ENCODE assay signal across 7 mouse cellular contexts in the genomic region with DNA sequence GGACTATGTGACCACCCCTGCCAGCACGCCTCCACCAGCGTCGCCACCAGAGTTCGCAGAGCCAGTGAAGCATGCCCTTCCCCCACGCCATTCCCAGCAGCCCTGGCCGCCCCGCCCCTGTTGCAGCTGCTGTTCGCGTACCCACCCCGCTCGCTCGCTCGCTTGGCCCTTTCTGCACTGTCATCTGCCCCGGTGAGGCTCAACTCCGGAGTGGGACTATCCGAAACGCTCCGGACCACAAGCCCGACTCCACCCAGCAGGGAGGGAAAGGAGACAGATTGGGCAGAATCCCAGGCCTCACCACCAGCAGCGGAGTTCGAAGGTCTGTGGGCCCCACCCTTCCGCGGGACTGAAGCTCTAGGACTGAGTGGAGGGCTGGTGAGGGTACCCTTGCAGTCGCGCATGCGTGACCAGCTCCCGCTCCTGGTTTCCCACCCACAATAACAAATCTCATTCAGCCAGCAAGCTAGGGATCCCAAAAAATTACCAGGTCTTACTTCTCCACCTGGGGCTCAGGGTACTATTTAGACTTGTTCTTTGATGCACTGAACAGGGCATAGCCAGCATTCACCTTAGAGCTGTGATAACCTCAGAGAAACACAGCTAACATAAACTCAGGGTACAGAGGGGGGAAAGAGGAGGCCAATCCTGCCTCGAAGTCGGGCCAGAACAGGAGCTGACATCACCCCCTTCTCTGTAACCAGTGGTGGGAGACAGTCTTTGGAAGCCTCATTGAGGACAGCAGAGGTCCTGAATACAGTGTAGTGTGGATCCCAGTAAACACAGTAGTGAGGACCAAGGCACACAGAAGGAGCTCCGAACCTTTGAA. TPM values are rescaled to one million over a fixed set of nuclear protein-coding genes. Genes with fewer than 3 reads are reported as not detected.
DNase-seq lines count a peak whose midpoint lies in the region; ATAC-seq and TF ChIP-seq lines count a peak whose summit lies in the region.

No protein-coding gene starts in this region.

- 2% methylated on average over 30 of the region's 30 CpGs for WGBS in limb, embryonic 11.5 days
- WGBS in midbrain, embryonic 11.5 days, result 3% methylated on average over 29 of the region's 30 CpGs

- H3K27ac ChIP-seq in ES-E14 (ENCODE audit: insufficient read depth, low read depth, low read length, poor library complexity, severe bottlenecking), result no peak overlapping the region
- no peak overlapping the region for H3K27ac ChIP-seq in limb, embryonic 11.5 days (replicated peaks; ENCODE audit: low read depth, low read length)
- no peak overlapping the region for H3K27ac ChIP-seq in midbrain, embryonic 11.5 days (ENCODE audit: low read depth, low read length)

- H3K4me1 ChIP-seq in E14TG2a.4 (replicated peaks; ENCODE audit: low read depth, low read length), result peaks cover 50% of the 10 kb centered on the region
- H3K4me1 ChIP-seq in ES-E14 (ENCODE audit: control insufficient read depth in 2 of 2, insufficient read depth in 2 of 2, low read length in 2 of 2, poor library complexity in 1 of 2), result peaks cover 5 to 12% of the 10 kb centered on the region in 2 experiments; a peak in 2 of 4 replicates
- H3K4me1 ChIP-seq in erythroblast, embryonic 14.5 days (ENCODE audit: control insufficient read depth), result peaks cover 24% of the 10 kb centered on the region
- H3K4me1 ChIP-seq in limb, embryonic 11.5 days (ENCODE audit: control insufficient read depth, insufficient read depth, low read length), result peaks cover 11% of the 10 kb centered on the region; the same call in 1 of the 2 replicates
- peaks cover 14% of the 10 kb centered on the region for H3K4me1 ChIP-seq in midbrain, embryonic 11.5 days (ENCODE audit: control insufficient read depth, insufficient read depth, low read length)

- TF ChIP-seq CTCF in E14TG2a.4 (conservative IDR thresholded peaks at IDR 0.05; ENCODE audit: low read length), result no peak

- in situ Hi-C loops in ES-E14 (cut with MboI; ENCODE audit: low sequenced_read_pairs in 2 of 2, unreplicated experiment in 2 of 2), result no loop called here

- peak; percentile 35; the same call in 1 of the 2 replicates for ATAC-seq in limb, embryonic 11.5 days (ENCODE audit: insufficient number of reproducible peaks, low FRiP score, low TSS enrichment, low read depth)
- ATAC-seq in midbrain, embryonic 11.5 days (ENCODE audit: low FRiP score), result peak; percentile 69

- intact Hi-C loops in heart, postnatal 36 days (cut with DNase I), result loop anchor here (10.0 kb wide), 1 partner anchor 622 kb away; no protein-coding TSS in a partner anchor

- H3K27me3 ChIP-seq in E14TG2a.4 (ENCODE audit: insufficient read depth, low read length), result peaks cover 95% of the 10 kb centered on the region
- H3K27me3 ChIP-seq in erythroblast, embryonic 14.5 days (ENCODE audit: control insufficient read depth), result peaks cover 98% of the 10 kb centered on the region
- peaks cover 83% of the 10 kb centered on the region for H3K27me3 ChIP-seq in limb, embryonic 11.5 days (ENCODE audit: control insufficient read depth, insufficient read depth, low read length)
- H3K27me3 ChIP-seq in midbrain, embryonic 11.5 days (ENCODE audit: control insufficient read depth, insufficient read depth, low read length), result peaks cover 84% of the 10 kb centered on the region

- DNase-seq in ES-E14 (ENCODE audit: low read depth, low spot score), result no peak
- DNase-seq in heart, postnatal 36 days, result peak; percentile 57 to 60
- peak; percentile 74 for DNase-seq in limb, embryonic 11.5 days (ENCODE audit: low spot score)
- peak; percentile 95 for DNase-seq in midbrain, embryonic 11.5 days (ENCODE audit: low spot score, missing footprints)
- DNase-seq in testis, postnatal 14 days (ENCODE audit: low spot score), result peak; percentile 28

- H3K9ac ChIP-seq in ES-E14 (ENCODE audit: insufficient read depth, low read depth, low read length, poor library complexity, severe bottlenecking), result peak overlapping the region; percentile 17; the same call in 1 of the 2 replicates
- 0 out of 2 replicates have a peak overlapping the region, but pooled peaks have one; percentile 9 for H3K9ac ChIP-seq in limb, embryonic 11.5 days (ENCODE audit: low read length)
- H3K9ac ChIP-seq in midbrain, embryonic 11.5 days (ENCODE audit: low read length), result peak overlapping the region; percentile 47

- peak overlapping the region; percentile 65 for H3K4me2 ChIP-seq in limb, embryonic 11.5 days (ENCODE audit: low read depth, severe bottlenecking)
- H3K4me2 ChIP-seq in midbrain, embryonic 11.5 days, result peak overlapping the region; percentile 55

- H3K36me3 ChIP-seq in E14TG2a.4 (ENCODE audit: insufficient read depth, low read length) (peaks cover 14% of the 10 kb centered on the region), ES-E14 (ENCODE audit: control insufficient read depth, insufficient read depth, low read length, poor library complexity, severe bottlenecking) (no peaks in the 10 kb centered on the region)
- H3K36me3 ChIP-seq in erythroblast, embryonic 14.5 days (ENCODE audit: control insufficient read depth), result no peaks in the 10 kb centered on the region
- H3K36me3 ChIP-seq in limb, embryonic 11.5 days (ENCODE audit: control insufficient read depth, insufficient read depth, low read length), result no peaks in the 10 kb centered on the region; the same call in 1 of the 2 replicates
- no peaks in the 10 kb centered on the region for H3K36me3 ChIP-seq in midbrain, embryonic 11.5 days (ENCODE audit: control insufficient read depth, insufficient read depth, low read length)

- H3K9me3 ChIP-seq in E14TG2a.4 (ENCODE audit: low read length) (no peaks in the 10 kb centered on the region), ES-E14 (ENCODE audit: control insufficient read depth, insufficient read depth, low read depth, low read length) (no peaks in the 10 kb centered on the region)
- no peaks in the 10 kb centered on the region; the same call in 1 of the 2 replicates for H3K9me3 ChIP-seq in erythroblast, embryonic 14.5 days (ENCODE audit: control insufficient read depth, low read length)
- H3K9me3 ChIP-seq in limb, embryonic 11.5 days (ENCODE audit: control insufficient read depth, low read length), result no peaks in the 10 kb centered on the region
- H3K9me3 ChIP-seq in midbrain, embryonic 11.5 days (ENCODE audit: control insufficient read depth, low read length), result no peaks in the 10 kb centered on the region

- H3K4me3 ChIP-seq in E14TG2a.4 (replicated peaks; ENCODE audit: low read length) (peak overlapping the region; percentile 67), ES-E14 (ENCODE audit: insufficient read depth in 1 of 2, low read depth in 1 of 2, low read length in 2 of 2, poor library complexity in 1 of 2, severe bottlenecking in 1 of 2) (peak overlapping the region; percentile 27 to 51)
- H3K4me3 ChIP-seq in erythroblast, embryonic 14.5 days (replicated peaks), result peak overlapping the region; percentile 28
- H3K4me3 ChIP-seq in limb, embryonic 11.5 days (ENCODE audit: low read depth, low read length), result peak overlapping the region; percentile 36
- H3K4me3 ChIP-seq in midbrain, embryonic 11.5 days (ENCODE audit: low read depth, low read length), result peak overlapping the region; percentile 34

TF ChIP-seq in ES-E14, 5 proteins besides CTCF, POLR2A, EP300 and RAD21:
- no peak for TF ChIP-seq HCFC1 (IDR thresholded peaks at IDR 0.05; ENCODE audit: borderline replicate concordance, insufficient read depth, low read length)
- 0 out of 2 replicates have a peak, but pooled peaks have one; percentile 32 for TF ChIP-seq MAFK (IDR thresholded peaks at IDR 0.05; ENCODE audit: insufficient read depth, low read depth, low read length)

RNA-seq across cellular contexts. Expression of gene Nol3, which starts 0.6 kb away (rescaled TPM):
- total RNA-seq in ES-E14 (2012; rRNA removed), result 0.85 and 1.0 TPM in 2 replicates
- not detected in 2 replicates for polyA plus RNA-seq in erythroblast, embryonic 14.5 days (2012)
- total RNA-seq in heart, postnatal 36 days (2021), result 10 to 100 TPM; 19.3 to 22.1 TPM
- 1.0 and 1.2 TPM in 2 replicates for polyA plus RNA-seq in limb, embryonic 11.5 days (2014; fragmentation: Nextera tagmentation; extraction: Ambion mirVana)
- polyA plus RNA-seq in midbrain, embryonic 11.5 days (2014; fragmentation: Nextera tagmentation; extraction: Ambion mirVana), result 2.0 and 3.2 TPM in 2 replicates

RNA-seq across cellular contexts. Expression of gene Hsf4, which starts 6.9 kb away (rescaled TPM):
- 0.21 and 0.45 TPM in 2 replicates for total RNA-seq in ES-E14 (2012; rRNA removed)
- not detected in 2 replicates for polyA plus RNA-seq in erythroblast, embryonic 14.5 days (2012)
- 1 to 10 TPM; 1.6 to 2.6 TPM for total RNA-seq in heart, postnatal 36 days (2021)
- not detected in 2 replicates for polyA plus RNA-seq in limb, embryonic 11.5 days (2014; fragmentation: Nextera tagmentation; extraction: Ambion mirVana)
- polyA plus RNA-seq in midbrain, embryonic 11.5 days (2014; fragmentation: Nextera tagmentation; extraction: Ambion mirVana), result not detected in 2 replicates

RNA-seq across cellular contexts. Expression of gene Fbxl8, which starts 12.1 kb away (rescaled TPM):
- 1.2 and 2.3 TPM in 2 replicates for total RNA-seq in ES-E14 (2012; rRNA removed)
- 0.10 and 0.27 TPM in 2 replicates for polyA plus RNA-seq in erythroblast, embryonic 14.5 days (2012)
- 1 to 10 TPM; 2.3 to 3.4 TPM for total RNA-seq in heart, postnatal 36 days (2021)
- 1.2 and 1.3 TPM in 2 replicates for polyA plus RNA-seq in limb, embryonic 11.5 days (2014; fragmentation: Nextera tagmentation; extraction: Ambion mirVana)
- polyA plus RNA-seq in midbrain, embryonic 11.5 days (2014; fragmentation: Nextera tagmentation; extraction: Ambion mirVana), result 0.84 and 1.5 TPM in 2 replicates

RNA-seq across cellular contexts. Expression of gene Tradd, which starts 12.1 kb away (rescaled TPM):
- total RNA-seq in ES-E14 (2012; rRNA removed), result 6.2 and 7.6 TPM in 2 replicates
- polyA plus RNA-seq in erythroblast, embryonic 14.5 days (2012), result 1.7 and 2.0 TPM in 2 replicates
- total RNA-seq in heart, postnatal 36 days (2021), result 1 to 10 TPM; 4.9 to 5.8 TPM
- polyA plus RNA-seq in limb, embryonic 11.5 days (2014; fragmentation: Nextera tagmentation; extraction: Ambion mirVana), result 11.1 and 13.6 TPM in 2 replicates
- 11.3 and 15.0 TPM in 2 replicates for polyA plus RNA-seq in midbrain, embryonic 11.5 days (2014; fragmentation: Nextera tagmentation; extraction: Ambion mirVana)

RNA-seq across cellular contexts. Expression of gene 4931428F04Rik, which starts 13.2 kb away (rescaled TPM):
- total RNA-seq in ES-E14 (2012; rRNA removed), result 3.9 and 4.2 TPM in 2 replicates
- 0.01 and 0.09 TPM in 2 replicates for polyA plus RNA-seq in erythroblast, embryonic 14.5 days (2012)
- total RNA-seq in heart, postnatal 36 days (2021), result under 1 TPM; 0.70 to 0.97 TPM
- 17.5 and 17.9 TPM in 2 replicates for polyA plus RNA-seq in limb, embryonic 11.5 days (2014; fragmentation: Nextera tagmentation; extraction: Ambion mirVana)
- polyA plus RNA-seq in midbrain, embryonic 11.5 days (2014; fragmentation: Nextera tagmentation; extraction: Ambion mirVana), result 34.2 and 34.4 TPM in 2 replicates
